Mouse (Mus musculus): ENCODE measurements around the gene Kcnb1.

Kcnb1 gene

GRCm38 (mm10) chr2:167167515-167168212, 22.3 kb downstream of the Kcnb1 start:
- in situ Hi-C loops (cut with MboI, MseI), result loop anchor here (10.0 kb wide), 1 partner anchor 1883 kb away; the partner anchor contains the start of gene Slc35c2

GRCm38 (mm10) chr2:167163600-167163999, 26.4 kb downstream of the Kcnb1 start:
- in situ Hi-C loops (cut with MboI, MseI), result loop anchor here (10.0 kb wide), 1 partner anchor 1879 kb away; the partner anchor contains the start of gene Slc35c2

- in situ Hi-C loops (cut with MboI, MseI), result loop anchor here (10.0 kb wide), 1 partner anchor 1878 kb away; the partner anchor contains the start of gene Slc35c2
These were observed 26.8 kb downstream of the Kcnb1 start for GRCm38 (mm10) chr2:167163134-167163533.

- in situ Hi-C loops (cut with MboI, MseI), result loop anchor here (10.0 kb wide), 1 partner anchor 1878 kb away; the partner anchor contains the start of gene Slc35c2
These were observed 27.4 kb downstream of the Kcnb1 start for GRCm38 (mm10) chr2:167162516-167163021.

- in situ Hi-C loops (cut with MboI, MseI), result loop anchor here (10.0 kb wide), 1 partner anchor 1875 kb away; the partner anchor contains the start of gene Slc35c2
These were observed 30.2 kb downstream of the Kcnb1 start for GRCm38 (mm10) chr2:167159721-167160120.

GRCm38 (mm10) chr2:167158780-167159179, 31.2 kb downstream of the Kcnb1 start:
- in situ Hi-C loops (cut with MboI, MseI), result no loop called here

- in situ Hi-C loops (cut with MboI, MseI), result no loop called here
These were observed 33.7 kb downstream of the Kcnb1 start for GRCm38 (mm10) chr2:167156118-167156715.

GRCm38 (mm10) chr2:167155541-167155973, 34.4 kb downstream of the Kcnb1 start:
- in situ Hi-C loops (cut with MboI, MseI), result no loop called here

- in situ Hi-C loops (cut with MboI, MseI), result no loop called here
These were observed 39.1 kb downstream of the Kcnb1 start for GRCm38 (mm10) chr2:167150880-167151279.

GRCm38 (mm10) chr2:167150135-167150534, 39.8 kb downstream of the Kcnb1 start:
- in situ Hi-C loops (cut with MboI, MseI), result no loop called here

GRCm38 (mm10) chr2:167149035-167149434, 40.9 kb downstream of the Kcnb1 start:
- in situ Hi-C loops (cut with MboI, MseI), result no loop called here

- in situ Hi-C loops (cut with MboI, MseI), result no loop called here
These were observed 42.2 kb downstream of the Kcnb1 start for GRCm38 (mm10) chr2:167147708-167148107.

- in situ Hi-C loops (cut with MboI, MseI), result no loop called here
These were observed 44.1 kb downstream of the Kcnb1 start for GRCm38 (mm10) chr2:167145904-167146303.

- in situ Hi-C loops (cut with MboI, MseI), result no loop called here
These were observed 45.3 kb downstream of the Kcnb1 start for GRCm38 (mm10) chr2:167144439-167145307.

- in situ Hi-C loops (cut with MboI, MseI), result no loop called here
These were observed 46.0 kb downstream of the Kcnb1 start for GRCm38 (mm10) chr2:167143914-167144313.

GRCm38 (mm10) chr2:167142282-167142681, 47.7 kb downstream of the Kcnb1 start:
- in situ Hi-C loops (cut with MboI, MseI), result no loop called here

- in situ Hi-C loops (cut with MboI, MseI), result no loop called here
These were observed 48.1 kb downstream of the Kcnb1 start for GRCm38 (mm10) chr2:167141810-167142209.

- in situ Hi-C loops (cut with MboI, MseI), result no loop called here
These were observed 50.1 kb downstream of the Kcnb1 start for GRCm38 (mm10) chr2:167139801-167140269.

GRCm38 (mm10) chr2:167138611-167139010, 51.3 kb downstream of the Kcnb1 start:
- in situ Hi-C loops (cut with MboI, MseI), result no loop called here

GRCm38 (mm10) chr2:167136909-167137308, 53.0 kb downstream of the Kcnb1 start:
- in situ Hi-C loops (cut with MboI, MseI), result no loop called here

- in situ Hi-C loops (cut with MboI, MseI), result no loop called here
These were observed 57.9 kb downstream of the Kcnb1 start for GRCm38 (mm10) chr2:167132041-167132440.
